Mouse (Mus musculus): ENCODE measurements around the gene Rfx2.

DNA sequence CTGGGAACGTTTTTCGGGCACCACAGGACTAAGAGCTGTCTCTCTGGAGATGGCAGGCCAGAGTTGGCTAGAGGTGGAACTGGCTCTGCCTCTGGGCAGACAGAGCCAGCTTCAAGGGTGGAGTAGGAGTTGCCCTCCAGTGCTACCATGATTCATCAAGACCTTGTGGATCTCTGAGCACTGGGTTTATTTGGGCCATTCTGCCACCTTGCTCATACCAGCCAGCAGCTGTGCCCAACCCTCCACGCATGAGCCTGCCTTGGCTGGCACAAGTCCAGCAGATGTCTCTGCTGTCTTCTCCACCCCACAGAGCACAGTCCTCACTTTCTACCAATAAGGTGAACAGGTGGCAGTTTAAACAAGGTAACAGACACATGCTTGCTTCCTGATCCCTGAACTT is 41.9 kb downstream of the Rfx2 start:
- TF ChIP-seq CTCF (IDR thresholded peaks at IDR 0.05; ENCODE audit: borderline replicate concordance, control insufficient read depth, extremely low read depth, insufficient read depth, low read length, poor library complexity), result no peak
- no peak for TF ChIP-seq POLR2A (IDR thresholded peaks at IDR 0.05; ENCODE audit: control insufficient read depth, extremely low read depth, insufficient read depth, low read length, poor library complexity)
